Mouse (Mus musculus) kidney, postnatal 4 days (tissue): Measurements from ENCODE around the gene Inip.
A peak's percentile ranks its signal among the peaks of the same experiment; 100 is the strongest.

Experiments used
- DNase-seq, 2 experiments: peaks; one replicate each; pipeline ENCODE4 v3.0.0; 2021; ENCODE audit warnings: mixed read lengths in 2 of 2

The Inip gene

GRCm38 (mm10) chr4:59765385-59766005 is 35.9 kb downstream of the Inip start:
- DNase-seq, result peak in 1 of 2 experiments; percentile 36

- no peak for DNase-seq
Observed at GRCm38 (mm10) chr4:59764950-59765349, 36.4 kb downstream of the Inip start.

GRCm38 (mm10) chr4:59761365-59761729 is 40.0 kb downstream of the Inip start:
- DNase-seq, result peak in 1 of 2 experiments; percentile 27

GRCm38 (mm10) chr4:59760636-59761364 is 40.6 kb downstream of the Inip start:
- peak; percentile 76 to 81 for DNase-seq

- DNase-seq, result no peak
Observed at GRCm38 (mm10) chr4:59760016-59760415, 41.4 kb downstream of the Inip start.

- peak in 1 of 2 experiments; percentile 59 for DNase-seq
Observed at GRCm38 (mm10) chr4:59757452-59758435, 43.6 kb downstream of the Inip start.

GRCm38 (mm10) chr4:59756332-59757082 is 44.9 kb downstream of the Inip start:
- DNase-seq, result peak in 1 of 2 experiments; percentile 63

- DNase-seq, result peak in 1 of 2 experiments; percentile 46
Observed at GRCm38 (mm10) chr4:59753491-59754140, 47.8 kb downstream of the Inip start.

- DNase-seq, result no peak
Observed at GRCm38 (mm10) chr4:59739882-59740281, 61.5 kb downstream of the Inip start.

- peak in 1 of 2 experiments; percentile 28 for DNase-seq
Observed at GRCm38 (mm10) chr4:59739321-59739720, 62.1 kb downstream of the Inip start.

- no peak for DNase-seq
Observed at GRCm38 (mm10) chr4:59731544-59731943, 69.8 kb downstream of the Inip start.

- DNase-seq, result no peak
Observed at GRCm38 (mm10) chr4:59728839-59729238, 72.5 kb downstream of the Inip start.

- DNase-seq, result no peak
Observed at GRCm38 (mm10) chr4:59727878-59728261, 73.5 kb downstream of the Inip start.

GRCm38 (mm10) chr4:59727187-59727877 is 74.1 kb downstream of the Inip start:
- DNase-seq, result no peak

GRCm38 (mm10) chr4:59726501-59726900 is 74.9 kb downstream of the Inip start:
- DNase-seq, result no peak

- no peak for DNase-seq
Observed at GRCm38 (mm10) chr4:59725579-59725978, 75.8 kb downstream of the Inip start.

- no peak for DNase-seq
Observed at GRCm38 (mm10) chr4:59721811-59722210, 79.6 kb downstream of the Inip start.
